Comparison of ENCODE assay signal across 8 mouse cellular contexts in genomic region chr11:106134580-106135528, GRCm38 (mm10). TPM values are rescaled to one million over a fixed set of nuclear protein-coding genes. Genes with fewer than 3 reads are reported as not detected.
A peak's percentile ranks its signal among the peaks of the same experiment; 100 is the strongest.
DNase-seq lines count a peak whose midpoint lies in the region; ATAC-seq and TF ChIP-seq lines count a peak whose summit lies in the region.

No protein-coding gene starts in this region.

- H3K4me2 ChIP-seq in stomach, embryonic 16.5 days (ENCODE audit: low read depth, low read length): peak overlapping the region; percentile 33; the same call in 1 of the 2 replicates

- peak overlapping the region; percentile 43 for H3K9ac ChIP-seq in stomach, embryonic 16.5 days (ENCODE audit: low read length)

- H3K36me3 ChIP-seq in forebrain, embryonic 10.5 days (replicated peaks): peaks cover 53% of the 10 kb centered on the region
- no peaks in the 10 kb centered on the region for H3K36me3 ChIP-seq in stomach, embryonic 16.5 days (ENCODE audit: control insufficient read depth, insufficient read depth, low read length)

- peak; percentile 90 for ATAC-seq in megakaryocyte progenitor cell, adult 5-6 weeks (replicated peaks; ENCODE audit: poor library complexity)
- peak; percentile 83; the same call in 1 of the 2 replicates for ATAC-seq in stomach, embryonic 16.5 days (ENCODE audit: insufficient read depth, low FRiP score)

- no peaks in the 10 kb centered on the region for H3K9me3 ChIP-seq in forebrain, embryonic 10.5 days
- H3K9me3 ChIP-seq in stomach, embryonic 16.5 days (replicated peaks; ENCODE audit: control insufficient read depth, low read length): no peaks in the 10 kb centered on the region

- H3K27me3 ChIP-seq in forebrain, embryonic 10.5 days (ENCODE audit: poor library complexity, severe bottlenecking): no peaks in the 10 kb centered on the region
- no peaks in the 10 kb centered on the region for H3K27me3 ChIP-seq in stomach, embryonic 16.5 days (ENCODE audit: control insufficient read depth, insufficient read depth, low read length)

- peaks cover 13% of the 10 kb centered on the region for H3K4me1 ChIP-seq in forebrain, embryonic 10.5 days
- peaks cover 4% of the 10 kb centered on the region; the same call in 1 of the 2 replicates for H3K4me1 ChIP-seq in stomach, embryonic 16.5 days (ENCODE audit: control insufficient read depth, insufficient read depth, low read length)

- intact Hi-C loops in heart, postnatal 14 days (cut with DNase I): loop anchor here (1.0 kb wide), 1 partner anchor 50 kb away; no protein-coding TSS in a partner anchor

- peak overlapping the region; percentile 26 for H3K4me3 ChIP-seq in layer of hippocampus, adult 2 months
- H3K4me3 ChIP-seq in forebrain, embryonic 10.5 days: no peak overlapping the region
- peak overlapping the region; percentile 4; the same call in 1 of the 2 replicates for H3K4me3 ChIP-seq in stomach, embryonic 16.5 days (replicated peaks; ENCODE audit: low read length)

- DNase-seq in layer of hippocampus, adult 2 months (ENCODE audit: low spot score in 2 of 2): peak; percentile 19 to 36
- DNase-seq in layer of hippocampus, postnatal 36 days: no peak
- peak; percentile 92 for DNase-seq in adrenal gland, adult 2 months
- DNase-seq in forebrain, embryonic 10.5 days (ENCODE audit: extremely low spot score, low spot score): no peak
- peak; percentile 86 to 90 for DNase-seq in heart, postnatal 14 days
- DNase-seq in kidney, postnatal 36 days: peak; percentile 91 to 92

- TF ChIP-seq CTCF in layer of hippocampus, adult 2 months (conservative IDR thresholded peaks at IDR 0.05): peak; percentile 38

- peak overlapping the region; percentile 85 for H3K27ac ChIP-seq in layer of hippocampus, adult 2 months
- peak overlapping the region; percentile 76 for H3K27ac ChIP-seq in forebrain, embryonic 10.5 days
- peak overlapping the region; percentile 83 for H3K27ac ChIP-seq in stomach, embryonic 16.5 days (ENCODE audit: low read length)

- 50% methylated on average over 8 of the region's 8 CpGs for WGBS in forebrain, embryonic 10.5 days
- 40% methylated on average over 8 of the region's 8 CpGs for WGBS in stomach, embryonic 16.5 days

RNA-seq across cellular contexts. Expression of gene Gm10840, which starts 25.8 kb away (rescaled TPM):
- not detected for total RNA-seq in layer of hippocampus, adult 2 months (2021)
- 1 to 10 TPM in 1 of 2 experiments, not detected in 1; 2.2 TPM for total RNA-seq in layer of hippocampus, postnatal 36 days (2021)
- total RNA-seq in adrenal gland, adult 2 months (2021): not detected
- not detected in 2 replicates for polyA plus RNA-seq in adrenal gland, adult 2 months (2012; rRNA removed)
- 0.82 TPM in 1 of 2 replicates, not detected in the other for polyA plus RNA-seq in forebrain, embryonic 10.5 days (2016; fragmentation: Nextera tagmentation; extraction: Ambion mirVana)
- total RNA-seq in heart, postnatal 14 days (2021): not detected
- total RNA-seq in megakaryocyte progenitor cell, adult 5-6 weeks (2015): 2.6 and 4.4 TPM in 2 replicates
- not detected in 2 replicates for total RNA-seq in megakaryocyte progenitor cell, adult 5-6 weeks (2017)
- polyA plus RNA-seq in stomach, embryonic 16.5 days (2015; fragmentation: Nextera tagmentation; extraction: Ambion mirVana): not detected in 2 replicates

RNA-seq across cellular contexts. Expression of gene Limd2, which starts 25.8 kb away (rescaled TPM):
- 100 to 1,000 TPM; 153 TPM for total RNA-seq in layer of hippocampus, adult 2 months (2021)
- total RNA-seq in layer of hippocampus, postnatal 36 days (2021): 100 to 1,000 TPM; 138 to 144 TPM
- 10 to 100 TPM in 1 of 2 experiments, 1 to 10 TPM in 1; 9.5 to 17.1 TPM for total RNA-seq in adrenal gland, adult 2 months (2021)
- polyA plus RNA-seq in adrenal gland, adult 2 months (2012; rRNA removed): 18.1 and 20.0 TPM in 2 replicates
- 364 and 375 TPM in 2 replicates for polyA plus RNA-seq in forebrain, embryonic 10.5 days (2016; fragmentation: Nextera tagmentation; extraction: Ambion mirVana)
- total RNA-seq in heart, postnatal 14 days (2021): 10 to 100 TPM in 1 of 2 experiments, 1 to 10 TPM in 1; 9.7 to 19.3 TPM
- 169 and 172 TPM in 2 replicates for total RNA-seq in megakaryocyte progenitor cell, adult 5-6 weeks (2015)
- 37.4 and 40.8 TPM in 2 replicates for total RNA-seq in megakaryocyte progenitor cell, adult 5-6 weeks (2017)
- polyA plus RNA-seq in stomach, embryonic 16.5 days (2015; fragmentation: Nextera tagmentation; extraction: Ambion mirVana): 95.6 and 111 TPM in 2 replicates

RNA-seq across cellular contexts. Expression of gene Map3k3, which starts 50.4 kb away (rescaled TPM):
- total RNA-seq in layer of hippocampus, adult 2 months (2021): 10 to 100 TPM; 31.5 to 33.0 TPM
- total RNA-seq in layer of hippocampus, postnatal 36 days (2021): 10 to 100 TPM; 29.3 to 33.8 TPM
- total RNA-seq in adrenal gland, adult 2 months (2021): 10 to 100 TPM; 32.0 to 39.7 TPM
- 19.9 and 20.8 TPM in 2 replicates for polyA plus RNA-seq in adrenal gland, adult 2 months (2012; rRNA removed)
- 16.1 and 18.2 TPM in 2 replicates for polyA plus RNA-seq in forebrain, embryonic 10.5 days (2016; fragmentation: Nextera tagmentation; extraction: Ambion mirVana)
- total RNA-seq in heart, postnatal 14 days (2021): 10 to 100 TPM; 45.9 to 47.1 TPM
- 16.5 and 19.1 TPM in 2 replicates for total RNA-seq in megakaryocyte progenitor cell, adult 5-6 weeks (2015)
- total RNA-seq in megakaryocyte progenitor cell, adult 5-6 weeks (2017): 23.8 and 31.4 TPM in 2 replicates
- 8.1 and 8.2 TPM in 2 replicates for polyA plus RNA-seq in stomach, embryonic 16.5 days (2015; fragmentation: Nextera tagmentation; extraction: Ambion mirVana)

Comparison
In these comparisons a context has a peak if more than half of its experiments do, and no peak if none do; other contexts are left out.
1. DNase-seq: peak in layer of hippocampus, adult 2 months (2 of 2), adrenal gland, adult 2 months (single experiment), heart, postnatal 14 days (2 of 2) and kidney, postnatal 36 days (2 of 2); none in layer of hippocampus, postnatal 36 days (0 of 2) and forebrain, embryonic 10.5 days (single experiment).
2. Peak in every context shown above with its lines, with median percentiles within 50 percentile points of each other: H3K27ac ChIP-seq.